Comparison of ENCODE assay signal across 20 mouse cellular contexts in genomic region chr7:49252902-49253301, GRCm38 (mm10).
A peak's percentile ranks its signal among the peaks of the same experiment; 100 is the strongest.
DNase-seq lines count a peak whose midpoint lies in the region; ATAC-seq and TF ChIP-seq lines count a peak whose summit lies in the region.
"Had no signal": no experiment of that assay in that cellular context is flagged by ENCODE, and none has a peak within 500 bp of the region (broad histone marks: within the 10 kb centered on the region; RNA-seq: fewer than 3 reads in every experiment).

No protein-coding gene starts in this region.

- H3K4me3 ChIP-seq in liver, postnatal 0 days (ENCODE audit: low read depth, low read length) = no peak overlapping the region
- H3K4me3 ChIP-seq in liver, embryonic 12.5 days = no peak overlapping the region
- H3K4me3 ChIP-seq in cortical plate, adult 2 months (ENCODE audit: insufficient read depth, low read length) = no peak overlapping the region
- H3K4me3 ChIP-seq in olfactory bulb, adult 2 months (ENCODE audit: insufficient read depth, low read depth, low read length) = no peak overlapping the region
- no peak overlapping the region for H3K4me3 ChIP-seq in intestine, embryonic 16.5 days (ENCODE audit: low read length)
- H3K4me3 ChIP-seq: stomach, embryonic 15.5 days had no signal

- peaks cover 3% of the 10 kb centered on the region; the same call in 1 of the 2 replicates for H3K4me1 ChIP-seq in liver, postnatal 0 days (ENCODE audit: insufficient read depth)
- H3K4me1 ChIP-seq in liver, embryonic 12.5 days = no peaks in the 10 kb centered on the region
- H3K4me1 ChIP-seq in cortical plate, adult 2 months (ENCODE audit: control insufficient read depth, insufficient read depth, low read length) = peaks cover 17% of the 10 kb centered on the region
- H3K4me1 ChIP-seq in olfactory bulb, adult 2 months (ENCODE audit: control insufficient read depth, insufficient read depth, low read length) = peaks cover 72% of the 10 kb centered on the region
- H3K4me1 ChIP-seq in intestine, embryonic 16.5 days (ENCODE audit: control insufficient read depth, insufficient read depth, low read length) = peaks cover 16% of the 10 kb centered on the region; the same call in 1 of the 2 replicates

- no peak overlapping the region for H3K4me2 ChIP-seq in liver, postnatal 0 days (ENCODE audit: low read depth, low read length)
- no peak overlapping the region for H3K4me2 ChIP-seq in liver, embryonic 12.5 days
- no peak overlapping the region for H3K4me2 ChIP-seq in intestine, embryonic 16.5 days (ENCODE audit: low read depth, low read length)
- H3K4me2 ChIP-seq: hindbrain, embryonic 14.5 days; lung, embryonic 14.5 days; stomach, embryonic 15.5 days had no signal

- no peak for TF ChIP-seq EP300 in liver, postnatal 0 days (IDR thresholded peaks at IDR 0.05; ENCODE audit: low read depth)

- no peak overlapping the region for H3K9ac ChIP-seq in liver, postnatal 0 days (replicated peaks)
- H3K9ac ChIP-seq in liver, embryonic 12.5 days = no peak overlapping the region
- H3K9ac ChIP-seq in intestine, embryonic 16.5 days (ENCODE audit: low read depth, low read length) = no peak overlapping the region
- H3K9ac ChIP-seq: hindbrain, embryonic 14.5 days; lung, embryonic 14.5 days; stomach, embryonic 15.5 days had no signal

- ATAC-seq in liver, postnatal 0 days = peak; percentile 18; the same call in 1 of the 2 replicates
- no peak for ATAC-seq in liver, embryonic 12.5 days
- no peak for ATAC-seq in intestine, embryonic 16.5 days
- ATAC-seq: forebrain, embryonic 14.5 days; midbrain, embryonic 16.5 days had no signal

- no peaks in the 10 kb centered on the region for H3K9me3 ChIP-seq in liver, postnatal 0 days (ENCODE audit: low read length)
- no peaks in the 10 kb centered on the region for H3K9me3 ChIP-seq in liver, embryonic 12.5 days (replicated peaks)
- H3K9me3 ChIP-seq in intestine, embryonic 16.5 days (ENCODE audit: control insufficient read depth, low read length) = no peaks in the 10 kb centered on the region
- H3K9me3 ChIP-seq: megakaryocyte, embryonic 14.5 days; stomach, embryonic 15.5 days had no signal

- H3K27ac ChIP-seq in liver, postnatal 0 days (ENCODE audit: low read depth) = no peak overlapping the region
- no peak overlapping the region for H3K27ac ChIP-seq in liver, embryonic 12.5 days
- H3K27ac ChIP-seq in cortical plate, adult 2 months (ENCODE audit: insufficient read depth, low read length) = peak overlapping the region; percentile 55; the same call in 1 of the 2 replicates
- peak overlapping the region; percentile 83 for H3K27ac ChIP-seq in olfactory bulb, adult 2 months (ENCODE audit: insufficient read depth, low read depth, low read length)
- H3K27ac ChIP-seq in intestine, embryonic 16.5 days (ENCODE audit: low read length) = no peak overlapping the region
- H3K27ac ChIP-seq: hindbrain, embryonic 14.5 days; stomach, embryonic 15.5 days had no signal

- TF ChIP-seq CTCF in liver, postnatal 0 days (IDR thresholded peaks at IDR 0.05; ENCODE audit: low read depth) = no peak
- no peak for TF ChIP-seq CTCF in cortical plate, adult 2 months (IDR thresholded peaks at IDR 0.05; ENCODE audit: extremely low read depth, insufficient read depth, low read length)
- no peak for TF ChIP-seq CTCF in olfactory bulb, adult 2 months (IDR thresholded peaks at IDR 0.05; ENCODE audit: insufficient read depth, low read depth, low read length)

- peaks cover 20% of the 10 kb centered on the region for H3K27me3 ChIP-seq in liver, postnatal 0 days (ENCODE audit: insufficient read depth, low read length)
- peaks cover 20% of the 10 kb centered on the region for H3K27me3 ChIP-seq in liver, embryonic 12.5 days (replicated peaks)
- peaks cover 4% of the 10 kb centered on the region; the same call in 1 of the 2 replicates for H3K27me3 ChIP-seq in intestine, embryonic 16.5 days (replicated peaks; ENCODE audit: control insufficient read depth, insufficient read depth, low read length)

- WGBS in liver, postnatal 0 days (ENCODE audit: insufficient replicate concordance) = 51% methylated on average over 6 of the region's 6 CpGs
- WGBS in liver, embryonic 12.5 days (ENCODE audit: insufficient replicate concordance) = 42% methylated on average over 6 of the region's 6 CpGs
- 22% methylated on average over 6 of the region's 6 CpGs for WGBS in olfactory bulb, adult 2 months
- 78% methylated on average over 6 of the region's 6 CpGs for whole genome bisulfite sequencing in intestine, embryonic 16.5 days

- no peaks in the 10 kb centered on the region for H3K36me3 ChIP-seq in liver, postnatal 0 days (replicated peaks; ENCODE audit: insufficient read depth, low read length)
- H3K36me3 ChIP-seq in liver, embryonic 12.5 days = no peaks in the 10 kb centered on the region
- no peaks in the 10 kb centered on the region for H3K36me3 ChIP-seq in intestine, embryonic 16.5 days (ENCODE audit: control insufficient read depth, insufficient read depth, low read length)
- H3K36me3 ChIP-seq: stomach, embryonic 15.5 days had no signal

- DNase-seq in cerebellum, adult 11-12 months = peak; percentile 11
- no peak for DNase-seq in cerebellum, postnatal 14 days
- no peak for DNase-seq in liver, postnatal 0 days
- no peak for DNase-seq in adrenal gland, adult 8-10 months
- DNase-seq: adrenal gland, adult 2 months; cerebellum, adult 8-10 months; kidney, adult 11 months; kidney, postnatal 25 days; liver; lung, embryonic 14.5 days; spleen, adult 18-20 months had no signal

- no peak for TF ChIP-seq POLR2A in cortical plate, adult 2 months (IDR thresholded peaks at IDR 0.05; ENCODE audit: extremely low read depth, insufficient read depth, low read length)
- no peak for TF ChIP-seq POLR2A in olfactory bulb, adult 2 months (IDR thresholded peaks at IDR 0.05; ENCODE audit: insufficient read depth, low read depth, low read length)

Comparison
In these comparisons a context has a peak if more than half of its experiments do, and no peak if none do; other contexts are left out.
1. H3K27ac ChIP-seq: peak in cortical plate, adult 2 months (single experiment) and olfactory bulb, adult 2 months (single experiment); none in liver, postnatal 0 days (single experiment), liver, embryonic 12.5 days (single experiment) and intestine, embryonic 16.5 days (single experiment).